14 mouse cellular contexts compared by ENCODE assay signal in the genomic region with DNA sequence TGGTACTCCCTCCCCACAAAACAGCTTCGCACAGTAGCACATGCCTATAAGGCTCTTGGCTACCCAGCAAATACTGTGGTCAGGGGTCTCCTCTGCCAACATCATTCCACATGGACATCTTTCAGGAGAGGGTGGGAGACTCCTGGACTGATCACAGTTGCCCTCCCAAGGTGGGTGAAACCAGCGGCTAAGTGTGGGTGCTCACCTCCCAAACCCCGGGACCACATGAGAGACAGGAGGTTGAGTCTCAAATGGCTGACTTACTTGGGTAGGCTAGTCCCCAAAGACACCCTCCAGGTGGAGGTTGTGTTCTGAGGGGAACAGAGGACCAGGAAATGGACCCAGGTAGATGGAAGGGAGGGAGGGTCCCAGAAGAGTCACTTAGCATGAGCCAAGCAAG. TPM values are rescaled to one million over a fixed set of nuclear protein-coding genes. Genes with fewer than 3 reads are reported as not detected.
DNase-seq lines count a peak whose midpoint lies in the region; ATAC-seq and TF ChIP-seq lines count a peak whose summit lies in the region.
"Had no signal": no experiment of that assay in that cellular context is flagged by ENCODE, and none has a peak within 500 bp of the region (broad histone marks: within the 10 kb centered on the region; RNA-seq: fewer than 3 reads in every experiment).

No protein-coding gene starts in this region.

- intact Hi-C loops in heart, postnatal 25 days (cut with DNase I) = no loop called here

- WGBS in heart, embryonic 14.5 days = 47% methylated on average over 3 of the region's 3 CpGs
- 45% methylated on average over 3 of the region's 3 CpGs for WGBS in midbrain, embryonic 10.5 days
- 68% methylated on average over 3 of the region's 3 CpGs for WGBS in midbrain, embryonic 16.5 days
- WGBS in intestine, postnatal 0 days = 55% methylated on average over 3 of the region's 3 CpGs
- WGBS in stomach, postnatal 0 days = 44% methylated on average over 3 of the region's 3 CpGs
- WGBS in cerebellum, adult 2 months = 84% methylated on average over 3 of the region's 3 CpGs

- no peak overlapping the region for H3K4me3 ChIP-seq in heart, embryonic 14.5 days (ENCODE audit: control insufficient read depth in 1 of 2, insufficient read depth in 1 of 2, low read depth in 1 of 2, low read length in 2 of 2)
- H3K4me3 ChIP-seq in midbrain, embryonic 10.5 days = no peak overlapping the region
- H3K4me3 ChIP-seq in midbrain, embryonic 16.5 days (ENCODE audit: low read depth, low read length) = no peak overlapping the region
- H3K4me3 ChIP-seq in intestine, postnatal 0 days (ENCODE audit: low read depth, low read length) = no peak overlapping the region
- 0 out of 2 replicates have a peak overlapping the region, but pooled peaks have one; percentile 25 for H3K4me3 ChIP-seq in stomach, postnatal 0 days (ENCODE audit: low read depth, low read length)
- no peak overlapping the region for H3K4me3 ChIP-seq in cerebellum, adult 2 months (replicated peaks; ENCODE audit: insufficient read depth, low read depth, low read length)
- H3K4me3 ChIP-seq: hindbrain, embryonic 13.5 days had no signal

- peaks cover 52 to 79% of the 10 kb centered on the region in 2 experiments for H3K4me1 ChIP-seq in heart, embryonic 14.5 days (ENCODE audit: control insufficient read depth in 2 of 2, insufficient read depth in 2 of 2, low read length in 2 of 2)
- H3K4me1 ChIP-seq in midbrain, embryonic 10.5 days = peaks cover 71% of the 10 kb centered on the region
- peaks cover 3% of the 10 kb centered on the region; the same call in 1 of the 2 replicates for H3K4me1 ChIP-seq in midbrain, embryonic 16.5 days (ENCODE audit: control insufficient read depth, insufficient read depth, low read length)
- H3K4me1 ChIP-seq in intestine, postnatal 0 days (replicated peaks; ENCODE audit: control insufficient read depth, insufficient read depth, low read length) = peaks cover 26% of the 10 kb centered on the region
- H3K4me1 ChIP-seq in stomach, postnatal 0 days (replicated peaks; ENCODE audit: control insufficient read depth, insufficient read depth) = peaks cover 45% of the 10 kb centered on the region
- H3K4me1 ChIP-seq in cerebellum, adult 2 months (ENCODE audit: control insufficient read depth, insufficient read depth, low read length) = no peaks in the 10 kb centered on the region

- peak overlapping the region; percentile 70 to 82 for H3K27ac ChIP-seq in heart, embryonic 14.5 days (replicated peaks in 1 of 2; ENCODE audit: control insufficient read depth in 1 of 2, insufficient read depth in 1 of 2, low read depth in 2 of 2, low read length in 2 of 2)
- H3K27ac ChIP-seq in midbrain, embryonic 10.5 days (replicated peaks) = peak overlapping the region; percentile 56
- H3K27ac ChIP-seq in midbrain, embryonic 16.5 days (ENCODE audit: low read length) = no peak overlapping the region
- peak overlapping the region; percentile 73; the same call in 1 of the 2 replicates for H3K27ac ChIP-seq in intestine, postnatal 0 days (ENCODE audit: low read depth, low read length)
- peak overlapping the region; percentile 96 for H3K27ac ChIP-seq in stomach, postnatal 0 days (replicated peaks)
- no peak overlapping the region for H3K27ac ChIP-seq in cerebellum, adult 2 months (ENCODE audit: insufficient read depth, low read length)
- H3K27ac ChIP-seq: hindbrain, embryonic 13.5 days had no signal

- peak overlapping the region; percentile 58; the same call in 1 of the 2 replicates for H3K4me2 ChIP-seq in heart, embryonic 14.5 days (ENCODE audit: low read length)
- H3K4me2 ChIP-seq in midbrain, embryonic 16.5 days (ENCODE audit: low read length) = no peak overlapping the region
- peak overlapping the region; percentile 54; the same call in 1 of the 2 replicates for H3K4me2 ChIP-seq in intestine, postnatal 0 days (replicated peaks; ENCODE audit: low read depth)
- peak overlapping the region; percentile 53 for H3K4me2 ChIP-seq in stomach, postnatal 0 days (replicated peaks; ENCODE audit: low read depth)

- no peak for TF ChIP-seq POLR2A in cerebellum, adult 2 months (IDR thresholded peaks at IDR 0.05; ENCODE audit: borderline replicate concordance, insufficient read depth, low read length)

- no peaks in the 10 kb centered on the region for H3K27me3 ChIP-seq in heart, embryonic 14.5 days (ENCODE audit: control insufficient read depth, insufficient read depth, low read length)
- peaks cover 83% of the 10 kb centered on the region for H3K27me3 ChIP-seq in midbrain, embryonic 10.5 days (ENCODE audit: low read depth, poor library complexity, severe bottlenecking)
- H3K27me3 ChIP-seq in midbrain, embryonic 16.5 days (ENCODE audit: control insufficient read depth, insufficient read depth, low read depth, low read length) = no peaks in the 10 kb centered on the region
- H3K27me3 ChIP-seq in intestine, postnatal 0 days (replicated peaks; ENCODE audit: control insufficient read depth, insufficient read depth, low read length) = no peaks in the 10 kb centered on the region
- H3K27me3 ChIP-seq in stomach, postnatal 0 days (ENCODE audit: control insufficient read depth, insufficient read depth, low read length) = no peaks in the 10 kb centered on the region
- H3K27me3 ChIP-seq in cerebellum, adult 2 months (ENCODE audit: control insufficient read depth, insufficient read depth, low read length) = no peaks in the 10 kb centered on the region; the same call in 1 of the 2 replicates

- peaks cover 7% of the 10 kb centered on the region for H3K36me3 ChIP-seq in heart, embryonic 14.5 days (ENCODE audit: control insufficient read depth, insufficient read depth, low read length)
- peaks cover 14% of the 10 kb centered on the region for H3K36me3 ChIP-seq in midbrain, embryonic 10.5 days
- H3K36me3 ChIP-seq in midbrain, embryonic 16.5 days (ENCODE audit: control insufficient read depth, insufficient read depth, low read length) = no peaks in the 10 kb centered on the region
- H3K36me3 ChIP-seq in intestine, postnatal 0 days (ENCODE audit: control insufficient read depth, insufficient read depth) = 0 out of 2 replicates have a peak, but pooled peaks cover 7% of the 10 kb centered on the region
- 0 out of 2 replicates have a peak, but pooled peaks cover 4% of the 10 kb centered on the region for H3K36me3 ChIP-seq in stomach, postnatal 0 days (ENCODE audit: control insufficient read depth, insufficient read depth, low read length)
- H3K36me3 ChIP-seq: hindbrain, embryonic 13.5 days had no signal

- no peak for DNase-seq in heart, postnatal 25 days (ENCODE audit: low spot score)
- DNase-seq in midbrain, embryonic 10.5 days (ENCODE audit: low spot score) = no peak
- no peak for DNase-seq in stomach, postnatal 0 days (ENCODE audit: low spot score)
- DNase-seq in cerebellum, adult 2 months = no peak
- DNase-seq: adrenal gland, postnatal 25 days; cerebellum, adult 11 months; thymus, postnatal 36 days had no signal

- no peak for TF ChIP-seq CTCF in intestine, postnatal 0 days (IDR thresholded peaks at IDR 0.05; ENCODE audit: low read depth)
- no peak for TF ChIP-seq CTCF in stomach, postnatal 0 days (IDR thresholded peaks at IDR 0.05; ENCODE audit: low read depth)
- no peak for TF ChIP-seq CTCF in cerebellum, adult 2 months (IDR thresholded peaks at IDR 0.05; ENCODE audit: borderline replicate concordance, insufficient read depth, low read depth, low read length)

- no peaks in the 10 kb centered on the region for H3K9me3 ChIP-seq in heart, embryonic 14.5 days (ENCODE audit: control insufficient read depth, low read length)
- no peaks in the 10 kb centered on the region for H3K9me3 ChIP-seq in midbrain, embryonic 10.5 days (replicated peaks)
- H3K9me3 ChIP-seq in midbrain, embryonic 16.5 days (replicated peaks; ENCODE audit: control insufficient read depth, low read length, poor library complexity, severe bottlenecking) = no peaks in the 10 kb centered on the region
- H3K9me3 ChIP-seq in intestine, postnatal 0 days (ENCODE audit: control insufficient read depth) = no peaks in the 10 kb centered on the region
- no peaks in the 10 kb centered on the region for H3K9me3 ChIP-seq in stomach, postnatal 0 days (ENCODE audit: control insufficient read depth, low read length)
- H3K9me3 ChIP-seq: hindbrain, embryonic 13.5 days had no signal

- ATAC-seq in heart, embryonic 14.5 days (ENCODE audit: insufficient number of reproducible peaks, insufficient read depth, low FRiP score, low read depth) = no peak
- no peak for ATAC-seq in midbrain, embryonic 16.5 days
- no peak for ATAC-seq in intestine, postnatal 0 days
- no peak for ATAC-seq in stomach, postnatal 0 days (ENCODE audit: low FRiP score, low TSS enrichment)
- ATAC-seq in granulocyte monocyte progenitor cell, adult 5-6 weeks (replicated peaks; ENCODE audit: poor library complexity, severe bottlenecking) = no peak

- H3K9ac ChIP-seq in heart, embryonic 14.5 days (ENCODE audit: low read length) = peak overlapping the region; percentile 68
- no peak overlapping the region for H3K9ac ChIP-seq in midbrain, embryonic 16.5 days (ENCODE audit: low read depth, low read length)
- no peak overlapping the region for H3K9ac ChIP-seq in intestine, postnatal 0 days (ENCODE audit: low read depth, low read length)
- H3K9ac ChIP-seq in stomach, postnatal 0 days (ENCODE audit: low read length) = peak overlapping the region; percentile 59; the same call in 1 of the 2 replicates
- H3K9ac ChIP-seq: hindbrain, embryonic 13.5 days had no signal

- no peak for TF ChIP-seq EP300 in stomach, postnatal 0 days (optimal IDR thresholded peaks at IDR 0.05)

RNA-seq across cellular contexts. Expression of gene Tead3, which starts 5.9 kb away (rescaled TPM):
- polyA plus RNA-seq in heart, embryonic 14.5 days (2014; fragmentation: Nextera tagmentation; extraction: Ambion mirVana) = 5.4 and 7.2 TPM in 2 replicates
- 10 to 100 TPM; 12.2 to 14.4 TPM for total RNA-seq in heart, postnatal 25 days (2021)
- polyA plus RNA-seq in midbrain, embryonic 10.5 days (2016; fragmentation: Nextera tagmentation; extraction: Ambion mirVana) = 5.0 and 5.2 TPM in 2 replicates
- 1.3 and 1.4 TPM in 2 replicates for polyA plus RNA-seq in midbrain, embryonic 16.5 days (2015; fragmentation: Nextera tagmentation; extraction: Ambion mirVana)
- polyA plus RNA-seq in intestine, postnatal 0 days (2015; fragmentation: Nextera tagmentation; extraction: Ambion mirVana) = 5.8 and 6.2 TPM in 2 replicates
- polyA plus RNA-seq in stomach, postnatal 0 days (2015; fragmentation: Nextera tagmentation; extraction: Ambion mirVana) = 8.7 and 9.2 TPM in 2 replicates
- 3.3 TPM in 1 of 2 replicates, not detected in the other for total RNA-seq in granulocyte monocyte progenitor cell, adult 5-6 weeks (2014; fragmentation: Nextera tagmentation)
- total RNA-seq in granulocyte monocyte progenitor cell, adult 5-6 weeks (2017) = 0.04 TPM in 1 of 2 replicates, not detected in the other
- 2.3 and 3.2 TPM in 2 replicates for polyA plus RNA-seq in cerebellum, adult 2 months (2012; rRNA removed)
- total RNA-seq: megakaryocyte, adult 5-6 weeks had no signal

RNA-seq across cellular contexts. Expression of gene Rpl10a, which starts 16.4 kb away (rescaled TPM):
- 440 and 513 TPM in 2 replicates for polyA plus RNA-seq in heart, embryonic 14.5 days (2014; fragmentation: Nextera tagmentation; extraction: Ambion mirVana)
- total RNA-seq in heart, postnatal 25 days (2021) = 100 to 1,000 TPM; 359 to 375 TPM
- 426 and 489 TPM in 2 replicates for polyA plus RNA-seq in midbrain, embryonic 10.5 days (2016; fragmentation: Nextera tagmentation; extraction: Ambion mirVana)
- 304 and 312 TPM in 2 replicates for polyA plus RNA-seq in midbrain, embryonic 16.5 days (2015; fragmentation: Nextera tagmentation; extraction: Ambion mirVana)
- 383 and 417 TPM in 2 replicates for polyA plus RNA-seq in intestine, postnatal 0 days (2015; fragmentation: Nextera tagmentation; extraction: Ambion mirVana)
- polyA plus RNA-seq in stomach, postnatal 0 days (2015; fragmentation: Nextera tagmentation; extraction: Ambion mirVana) = 491 and 514 TPM in 2 replicates
- 2,618 and 3,063 TPM in 2 replicates for total RNA-seq in granulocyte monocyte progenitor cell, adult 5-6 weeks (2014; fragmentation: Nextera tagmentation)
- total RNA-seq in granulocyte monocyte progenitor cell, adult 5-6 weeks (2017) = 785 and 838 TPM in 2 replicates
- 808 and 827 TPM in 2 replicates for polyA plus RNA-seq in cerebellum, adult 2 months (2012; rRNA removed)

RNA-seq across cellular contexts. Expression of gene Tulp1, which starts 20.4 kb away (rescaled TPM):
- 3.3 and 3.4 TPM in 2 replicates for polyA plus RNA-seq in heart, embryonic 14.5 days (2014; fragmentation: Nextera tagmentation; extraction: Ambion mirVana)
- total RNA-seq in heart, postnatal 25 days (2021) = under 1 TPM in 1 of 2 experiments, not detected in 1; 0.34 TPM
- polyA plus RNA-seq in midbrain, embryonic 10.5 days (2016; fragmentation: Nextera tagmentation; extraction: Ambion mirVana) = 2.8 and 5.0 TPM in 2 replicates
- polyA plus RNA-seq in midbrain, embryonic 16.5 days (2015; fragmentation: Nextera tagmentation; extraction: Ambion mirVana) = 1.4 and 1.7 TPM in 2 replicates
- 1.2 and 1.4 TPM in 2 replicates for polyA plus RNA-seq in intestine, postnatal 0 days (2015; fragmentation: Nextera tagmentation; extraction: Ambion mirVana)
- 3.3 and 3.5 TPM in 2 replicates for polyA plus RNA-seq in stomach, postnatal 0 days (2015; fragmentation: Nextera tagmentation; extraction: Ambion mirVana)
- not detected in 2 replicates for total RNA-seq in granulocyte monocyte progenitor cell, adult 5-6 weeks (2014; fragmentation: Nextera tagmentation)
- total RNA-seq in granulocyte monocyte progenitor cell, adult 5-6 weeks (2017) = 0.69 TPM in 1 of 2 replicates, not detected in the other
- polyA plus RNA-seq in cerebellum, adult 2 months (2012; rRNA removed) = 0.29 TPM in 1 of 2 replicates, not detected in the other
- total RNA-seq: adrenal gland, postnatal 25 days; left cerebral cortex, postnatal 10 days; megakaryocyte, adult 5-6 weeks had no signal

RNA-seq across cellular contexts. Expression of gene Fance, which starts 31.4 kb away (rescaled TPM):
- polyA plus RNA-seq in heart, embryonic 14.5 days (2014; fragmentation: Nextera tagmentation; extraction: Ambion mirVana) = 17.8 and 19.5 TPM in 2 replicates
- total RNA-seq in heart, postnatal 25 days (2021) = 10 to 100 TPM; 10.5 to 11.1 TPM
- polyA plus RNA-seq in midbrain, embryonic 10.5 days (2016; fragmentation: Nextera tagmentation; extraction: Ambion mirVana) = 28.2 and 30.8 TPM in 2 replicates
- 25.2 and 26.3 TPM in 2 replicates for polyA plus RNA-seq in midbrain, embryonic 16.5 days (2015; fragmentation: Nextera tagmentation; extraction: Ambion mirVana)
- polyA plus RNA-seq in intestine, postnatal 0 days (2015; fragmentation: Nextera tagmentation; extraction: Ambion mirVana) = 10.3 and 11.0 TPM in 2 replicates
- 19.2 and 20.4 TPM in 2 replicates for polyA plus RNA-seq in stomach, postnatal 0 days (2015; fragmentation: Nextera tagmentation; extraction: Ambion mirVana)
- 41.7 and 47.9 TPM in 2 replicates for total RNA-seq in granulocyte monocyte progenitor cell, adult 5-6 weeks (2014; fragmentation: Nextera tagmentation)
- 15.0 and 16.4 TPM in 2 replicates for total RNA-seq in granulocyte monocyte progenitor cell, adult 5-6 weeks (2017)
- polyA plus RNA-seq in cerebellum, adult 2 months (2012; rRNA removed) = 16.5 and 18.4 TPM in 2 replicates

Comparison
In these comparisons a context has a peak if more than half of its experiments do, and no peak if none do; other contexts are left out.
1. H3K27ac ChIP-seq: peak in heart, embryonic 14.5 days (2 of 2), midbrain, embryonic 10.5 days (single experiment), intestine, postnatal 0 days (single experiment) and stomach, postnatal 0 days (single experiment); none in midbrain, embryonic 16.5 days (single experiment) and cerebellum, adult 2 months (single experiment).
2. H3K9ac ChIP-seq: peak in heart, embryonic 14.5 days (single experiment) and stomach, postnatal 0 days (single experiment); none in midbrain, embryonic 16.5 days (single experiment) and intestine, postnatal 0 days (single experiment).